Mouse (Mus musculus): Measurements from ENCODE around the gene Tcf25.

- TF ChIP-seq POLR2A (IDR thresholded peaks at IDR 0.05; ENCODE audit: extremely low read depth, insufficient read depth, low read length) (no peak), CTCF (IDR thresholded peaks at IDR 0.05; ENCODE audit: extremely low read depth, insufficient read depth, low read length) (no peak)
Measured at GRCm38 (mm10) chr8:123333091-123333587, 40.4 kb upstream of the Tcf25 start.
